Mouse (Mus musculus): ENCODE measurements at regions not wholly inside any gene's neighbourhood (a gene's known extent, or its start where the extent isn't known, plus 50 kb on each side); places are given as distances from the start of the nearest gene placed in this dataset.

DNA sequence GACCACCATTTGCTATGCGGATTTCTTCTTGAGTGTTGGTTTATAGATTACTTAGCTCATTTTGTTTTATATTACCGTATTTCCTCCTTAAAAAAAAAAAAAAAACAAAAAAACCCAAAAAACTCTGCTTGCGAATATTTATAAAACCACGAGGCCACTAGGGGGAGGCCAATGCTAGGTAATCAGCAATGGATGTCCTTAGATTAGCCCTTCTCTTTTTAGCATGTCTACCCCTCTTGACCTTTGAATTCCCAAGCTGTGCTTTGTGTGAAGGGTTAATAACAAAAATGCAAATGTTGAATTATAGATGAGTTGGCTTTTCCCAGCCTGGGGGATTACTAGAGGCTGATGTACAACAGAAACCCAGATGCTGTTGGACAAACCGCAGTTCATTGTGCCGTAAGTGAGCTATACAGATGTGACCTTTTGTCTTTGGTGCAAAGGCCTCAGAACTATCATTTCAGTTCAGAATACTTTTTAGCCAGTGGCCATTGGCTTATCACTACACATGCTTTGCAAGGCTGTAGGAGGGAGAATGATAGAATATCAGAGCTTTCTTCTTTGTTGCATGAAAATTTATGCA, 88.5 kb upstream of the Pfkp start:
- Histone ChIP-seq H3K4me3 (ENCODE audit: low read depth, low read length) (no peak overlapping the region), H3K27me3 (ENCODE audit: control insufficient read depth, insufficient read depth, low read length) (no peaks in the 10 kb centered on the region), H3K4me1 (ENCODE audit: control insufficient read depth, insufficient read depth, low read length) (no peaks in the 10 kb centered on the region), H3K9me3 (ENCODE audit: control insufficient read depth, low read depth, low read length) (no peaks in the 10 kb centered on the region), H3K4me2 (replicated peaks; ENCODE audit: low read depth, low read length) (no peak overlapping the region), H3K27ac (ENCODE audit: low read length) (no peak overlapping the region), H3K36me3 (ENCODE audit: control insufficient read depth, insufficient read depth, low read length) (no peaks in the 10 kb centered on the region), H3K9ac (replicated peaks; ENCODE audit: low read depth, low read length) (no peak overlapping the region)
- no peak for ATAC-seq (ENCODE audit: insufficient number of reproducible peaks, insufficient read depth, low FRiP score, low read depth)
- WGBS = 58% methylated on average over 6 of the region's 6 CpGs
